Mouse (Mus musculus): ENCODE results near the gene Lhfpl2.

The Lhfpl2 gene

GRCm38 (mm10) chr13:94098369-94099084, 40.9 kb downstream of the Lhfpl2 start:
- DNase-seq (ENCODE audit: extremely low spot score), result no peak

GRCm38 (mm10) chr13:94099087-94099486, 41.5 kb downstream of the Lhfpl2 start:
- no peak for DNase-seq (ENCODE audit: extremely low spot score)

GRCm38 (mm10) chr13:94100361-94100760, 42.8 kb downstream of the Lhfpl2 start:
- no peak for DNase-seq (ENCODE audit: extremely low spot score)

GRCm38 (mm10) chr13:94101020-94101571, 43.5 kb downstream of the Lhfpl2 start:
- no peak for DNase-seq (ENCODE audit: extremely low spot score)

GRCm38 (mm10) chr13:94104866-94105475, 47.4 kb downstream of the Lhfpl2 start:
- no peak for DNase-seq (ENCODE audit: extremely low spot score)

- DNase-seq (ENCODE audit: extremely low spot score), result no peak
These were observed 48.8 kb downstream of the Lhfpl2 start for GRCm38 (mm10) chr13:94106431-94106830.

GRCm38 (mm10) chr13:94106983-94107382, 49.4 kb downstream of the Lhfpl2 start:
- no peak for DNase-seq (ENCODE audit: extremely low spot score)

- DNase-seq (ENCODE audit: extremely low spot score), result no peak
These were observed 53.0 kb downstream of the Lhfpl2 start for GRCm38 (mm10) chr13:94110556-94110955.

GRCm38 (mm10) chr13:94115476-94115875, 57.9 kb downstream of the Lhfpl2 start:
- no peak for DNase-seq (ENCODE audit: extremely low spot score)

GRCm38 (mm10) chr13:94116705-94117410, 59.3 kb downstream of the Lhfpl2 start:
- DNase-seq (ENCODE audit: extremely low spot score), result no peak

- DNase-seq (ENCODE audit: extremely low spot score), result no peak
These were observed 59.9 kb downstream of the Lhfpl2 start for GRCm38 (mm10) chr13:94117522-94117921.

- no peak for DNase-seq (ENCODE audit: extremely low spot score)
These were observed 60.5 kb downstream of the Lhfpl2 start for GRCm38 (mm10) chr13:94118091-94118490.

- DNase-seq (ENCODE audit: extremely low spot score), result no peak
These were observed 61.7 kb downstream of the Lhfpl2 start for GRCm38 (mm10) chr13:94119309-94119708.

GRCm38 (mm10) chr13:94122703-94123592, 65.4 kb downstream of the Lhfpl2 start:
- no peak for DNase-seq (ENCODE audit: extremely low spot score)

GRCm38 (mm10) chr13:94130394-94130793, 72.8 kb downstream of the Lhfpl2 start:
- no peak for DNase-seq (ENCODE audit: extremely low spot score)

GRCm38 (mm10) chr13:94131135-94131534, 73.5 kb downstream of the Lhfpl2 start:
- DNase-seq (ENCODE audit: extremely low spot score), result no peak

GRCm38 (mm10) chr13:94132187-94132995, 74.8 kb downstream of the Lhfpl2 start:
- DNase-seq (ENCODE audit: extremely low spot score), result no peak

- DNase-seq (ENCODE audit: extremely low spot score), result no peak
These were observed 77.0 kb downstream of the Lhfpl2 start for GRCm38 (mm10) chr13:94134646-94135045.

- DNase-seq (ENCODE audit: extremely low spot score), result no peak
These were observed 77.6 kb downstream of the Lhfpl2 start for GRCm38 (mm10) chr13:94135180-94135579.

- DNase-seq (ENCODE audit: extremely low spot score), result no peak
These were observed 82.3 kb downstream of the Lhfpl2 start for GRCm38 (mm10) chr13:94139713-94140445.

Measured in embryo, embryonic 9.5 days (tissue).